23 mouse cellular contexts compared by ENCODE assay signal in the genomic region with DNA sequence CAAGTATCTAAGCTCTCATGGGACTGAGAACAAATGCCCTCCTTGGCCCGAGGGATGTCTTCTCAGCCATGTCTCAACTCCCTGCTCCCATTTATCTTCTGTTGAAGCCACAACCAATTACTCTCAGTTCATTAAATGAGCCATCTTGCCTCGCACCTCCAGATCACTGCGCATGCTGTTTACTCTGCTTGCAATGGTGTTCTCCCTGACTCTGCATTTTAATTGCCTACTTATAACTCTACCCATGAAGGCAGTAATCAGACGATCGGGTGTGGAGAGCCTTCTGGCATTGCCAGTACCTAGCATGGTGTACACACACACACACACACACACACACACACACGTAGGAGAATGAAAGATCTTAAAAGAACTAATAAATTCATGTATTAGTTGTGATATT.
DNase-seq lines count a peak whose midpoint lies in the region; ATAC-seq lines count a peak whose summit lies in the region.
"Had no signal": no experiment of that assay in that cellular context is flagged by ENCODE, and none has a peak within 500 bp of the region (broad histone marks: within the 10 kb centered on the region; RNA-seq: fewer than 3 reads in every experiment).

No protein-coding gene starts in this region.

- H3K4me3 ChIP-seq in hindbrain, embryonic 13.5 days, result no peak overlapping the region
- no peak overlapping the region for H3K4me3 ChIP-seq in hindbrain, embryonic 11.5 days (ENCODE audit: low read depth, low read length)
- no peak overlapping the region for H3K4me3 ChIP-seq in midbrain, embryonic 13.5 days (replicated peaks)
- H3K4me3 ChIP-seq in midbrain, embryonic 16.5 days (ENCODE audit: low read depth, low read length), result no peak overlapping the region
- no peak overlapping the region for H3K4me3 ChIP-seq in hindbrain, embryonic 16.5 days (ENCODE audit: low read length)
- no peak overlapping the region for H3K4me3 ChIP-seq in neural tube, embryonic 13.5 days
- H3K4me3 ChIP-seq: embryonic facial prominence, embryonic 15.5 days; erythroblast, embryonic 14.5 days; forebrain, embryonic 10.5 days; forebrain, embryonic 15.5 days; heart, embryonic 10.5 days had no signal

- no peak overlapping the region for H3K27ac ChIP-seq in hindbrain, embryonic 13.5 days
- no peak overlapping the region for H3K27ac ChIP-seq in hindbrain, embryonic 11.5 days (ENCODE audit: low read depth, low read length)
- H3K27ac ChIP-seq in midbrain, embryonic 13.5 days, result no peak overlapping the region
- H3K27ac ChIP-seq in midbrain, embryonic 16.5 days (ENCODE audit: low read length), result no peak overlapping the region
- H3K27ac ChIP-seq in hindbrain, embryonic 16.5 days (ENCODE audit: low read depth, low read length), result no peak overlapping the region
- peak overlapping the region; percentile 52 for H3K27ac ChIP-seq in neural tube, embryonic 13.5 days (replicated peaks)
- H3K27ac ChIP-seq: embryonic facial prominence, embryonic 15.5 days; forebrain, embryonic 10.5 days; forebrain, embryonic 15.5 days; heart, embryonic 10.5 days had no signal

- no peak overlapping the region for H3K9ac ChIP-seq in hindbrain, embryonic 13.5 days
- no peak overlapping the region for H3K9ac ChIP-seq in hindbrain, embryonic 11.5 days (ENCODE audit: low read depth, low read length)
- no peak overlapping the region for H3K9ac ChIP-seq in midbrain, embryonic 13.5 days (replicated peaks)
- no peak overlapping the region for H3K9ac ChIP-seq in midbrain, embryonic 16.5 days (ENCODE audit: low read depth, low read length)
- no peak overlapping the region for H3K9ac ChIP-seq in hindbrain, embryonic 16.5 days (ENCODE audit: low read depth, low read length)
- no peak overlapping the region for H3K9ac ChIP-seq in neural tube, embryonic 13.5 days
- H3K9ac ChIP-seq: embryonic facial prominence, embryonic 15.5 days; forebrain, embryonic 15.5 days had no signal

- ATAC-seq in hindbrain, embryonic 13.5 days (ENCODE audit: low FRiP score), result peak; percentile 59
- no peak for ATAC-seq in hindbrain, embryonic 11.5 days (ENCODE audit: low FRiP score)
- ATAC-seq in midbrain, embryonic 13.5 days, result peak; percentile 48; the same call in 1 of the 2 replicates
- ATAC-seq in midbrain, embryonic 16.5 days, result no peak
- ATAC-seq in hindbrain, embryonic 16.5 days, result peak; percentile 65; the same call in 1 of the 2 replicates
- peak; percentile 83 for ATAC-seq in neural tube, embryonic 13.5 days (ENCODE audit: low read depth)
- ATAC-seq: forebrain, embryonic 15.5 days; inflammation-experienced regulatory T-cells, adult 6 months had no signal

- WGBS in hindbrain, embryonic 13.5 days, result 46% methylated on average over 6 of the region's 6 CpGs
- WGBS in hindbrain, embryonic 11.5 days, result 83% methylated on average over 6 of the region's 6 CpGs
- 75% methylated on average over 6 of the region's 6 CpGs for WGBS in midbrain, embryonic 13.5 days
- 62% methylated on average over 6 of the region's 6 CpGs for WGBS in midbrain, embryonic 16.5 days
- 42% methylated on average over 6 of the region's 6 CpGs for WGBS in hindbrain, embryonic 16.5 days
- WGBS in neural tube, embryonic 13.5 days, result 36% methylated on average over 6 of the region's 6 CpGs

- H3K4me1 ChIP-seq in hindbrain, embryonic 13.5 days (replicated peaks), result no peaks in the 10 kb centered on the region
- H3K4me1 ChIP-seq in hindbrain, embryonic 11.5 days (replicated peaks; ENCODE audit: control insufficient read depth, insufficient read depth, low read length), result no peaks in the 10 kb centered on the region
- no peaks in the 10 kb centered on the region for H3K4me1 ChIP-seq in midbrain, embryonic 13.5 days (replicated peaks)
- H3K4me1 ChIP-seq in midbrain, embryonic 16.5 days (ENCODE audit: control insufficient read depth, insufficient read depth, low read length), result no peaks in the 10 kb centered on the region
- no peaks in the 10 kb centered on the region for H3K4me1 ChIP-seq in hindbrain, embryonic 16.5 days (ENCODE audit: control insufficient read depth, insufficient read depth, low read depth, low read length)
- H3K4me1 ChIP-seq in neural tube, embryonic 13.5 days (replicated peaks), result no peaks in the 10 kb centered on the region
- H3K4me1 ChIP-seq: embryonic facial prominence, embryonic 15.5 days; forebrain, embryonic 10.5 days had no signal

- no peak for DNase-seq in hindbrain, embryonic 11.5 days (ENCODE audit: low spot score)
- no peak for DNase-seq in thymus, postnatal 4 days
- DNase-seq in adrenal gland, adult 8-10 months, result no peak
- DNase-seq: adrenal gland, adult 2 months; adrenal gland, postnatal 36 days; cerebellum, adult 11-12 months; cerebellum, adult 9-10 months; cerebellum, postnatal 36 days; gastrocnemius, postnatal 10 days; heart, adult 18-20 months; heart, postnatal 10 days; heart, postnatal 4 days had no signal

- no peaks in the 10 kb centered on the region for H3K36me3 ChIP-seq in hindbrain, embryonic 13.5 days
- no peaks in the 10 kb centered on the region for H3K36me3 ChIP-seq in hindbrain, embryonic 11.5 days (ENCODE audit: control insufficient read depth, insufficient read depth, low read length)
- H3K36me3 ChIP-seq in midbrain, embryonic 13.5 days, result no peaks in the 10 kb centered on the region
- H3K36me3 ChIP-seq in midbrain, embryonic 16.5 days (ENCODE audit: control insufficient read depth, insufficient read depth, low read length), result no peaks in the 10 kb centered on the region
- H3K36me3 ChIP-seq in hindbrain, embryonic 16.5 days (ENCODE audit: control insufficient read depth, insufficient read depth, low read length), result no peaks in the 10 kb centered on the region
- H3K36me3 ChIP-seq in neural tube, embryonic 13.5 days, result no peaks in the 10 kb centered on the region
- H3K36me3 ChIP-seq: embryonic facial prominence, embryonic 15.5 days; forebrain, embryonic 10.5 days; forebrain, embryonic 15.5 days; heart, embryonic 10.5 days had no signal

- H3K9me3 ChIP-seq in hindbrain, embryonic 13.5 days, result no peaks in the 10 kb centered on the region
- H3K9me3 ChIP-seq in hindbrain, embryonic 11.5 days (ENCODE audit: control insufficient read depth, low read length), result no peaks in the 10 kb centered on the region
- H3K9me3 ChIP-seq in midbrain, embryonic 13.5 days, result no peaks in the 10 kb centered on the region
- H3K9me3 ChIP-seq in midbrain, embryonic 16.5 days (replicated peaks; ENCODE audit: control insufficient read depth, low read length, poor library complexity, severe bottlenecking), result no peaks in the 10 kb centered on the region
- no peaks in the 10 kb centered on the region for H3K9me3 ChIP-seq in hindbrain, embryonic 16.5 days (ENCODE audit: control insufficient read depth, low read length)
- H3K9me3 ChIP-seq in neural tube, embryonic 13.5 days, result no peaks in the 10 kb centered on the region
- H3K9me3 ChIP-seq: embryonic facial prominence, embryonic 15.5 days; forebrain, embryonic 10.5 days; forebrain, embryonic 15.5 days; heart, embryonic 10.5 days had no signal

- H3K27me3 ChIP-seq in hindbrain, embryonic 13.5 days, result no peaks in the 10 kb centered on the region
- no peaks in the 10 kb centered on the region for H3K27me3 ChIP-seq in hindbrain, embryonic 11.5 days (ENCODE audit: control insufficient read depth, insufficient read depth, low read length)
- no peaks in the 10 kb centered on the region for H3K27me3 ChIP-seq in midbrain, embryonic 13.5 days
- H3K27me3 ChIP-seq in midbrain, embryonic 16.5 days (ENCODE audit: control insufficient read depth, insufficient read depth, low read depth, low read length), result no peaks in the 10 kb centered on the region
- no peaks in the 10 kb centered on the region for H3K27me3 ChIP-seq in hindbrain, embryonic 16.5 days (replicated peaks; ENCODE audit: control insufficient read depth, insufficient read depth, low read length)
- H3K27me3 ChIP-seq in neural tube, embryonic 13.5 days, result no peaks in the 10 kb centered on the region
- H3K27me3 ChIP-seq: embryonic facial prominence, embryonic 15.5 days; forebrain, embryonic 15.5 days had no signal

- H3K4me2 ChIP-seq in hindbrain, embryonic 13.5 days, result no peak overlapping the region
- no peak overlapping the region for H3K4me2 ChIP-seq in hindbrain, embryonic 11.5 days (replicated peaks; ENCODE audit: low read depth, low read length)
- no peak overlapping the region for H3K4me2 ChIP-seq in midbrain, embryonic 13.5 days (replicated peaks)
- H3K4me2 ChIP-seq in midbrain, embryonic 16.5 days (ENCODE audit: low read length), result no peak overlapping the region
- H3K4me2 ChIP-seq in hindbrain, embryonic 16.5 days (ENCODE audit: low read length), result no peak overlapping the region
- no peak overlapping the region for H3K4me2 ChIP-seq in neural tube, embryonic 13.5 days
- H3K4me2 ChIP-seq: embryonic facial prominence, embryonic 15.5 days; forebrain, embryonic 15.5 days had no signal

Comparison
In these comparisons a context has a peak if more than half of its experiments do, and no peak if none do; other contexts are left out.
1. ATAC-seq: peak in hindbrain, embryonic 13.5 days (single experiment), midbrain, embryonic 13.5 days (single experiment), hindbrain, embryonic 16.5 days (single experiment) and neural tube, embryonic 13.5 days (single experiment); none in hindbrain, embryonic 11.5 days (single experiment) and midbrain, embryonic 16.5 days (single experiment).